Mouse (Mus musculus) midbrain, embryonic 13.5 days (tissue): ENCODE data around the gene Mthfd2l. TPM values are rescaled to one million over a fixed set of nuclear protein-coding genes. Genes with fewer than 3 reads are reported as not detected.
A peak's percentile ranks its signal among the peaks of the same experiment; 100 is the strongest.

ENCODE experiments used
- ATAC-seq: fragments of 200-750 bp; cut with Nextera tagmentation; 2 replicates; pipeline ENCODE4 v1.8.0; 2017; ENCODE audit warnings: mild to moderate bottlenecking, moderate TSS enrichment, moderate library complexity
- H3K27ac ChIP-seq: fragments of 300-500 bp; sonication (generic); 2 replicates; pipeline ENCODE4 v1.5.1; 2015; ENCODE audit warnings: inconsistent platforms, mild to moderate bottlenecking, moderate library complexity
- H3K27me3 ChIP-seq: fragments of 300-500 bp; sonication (generic); 2 replicates; pipeline ENCODE4 v1.6.1; 2015; ENCODE audit warnings: mild to moderate bottlenecking, inconsistent platforms
- H3K36me3 ChIP-seq: fragments of 300-500 bp; sonication (generic); 2 replicates; pipeline ENCODE4 v1.6.1; 2015; ENCODE audit warnings: mild to moderate bottlenecking, inconsistent platforms
- H3K4me1 ChIP-seq: fragments of 300-500 bp; sonication (generic); replicated peaks from 2 replicates; pipeline ENCODE4 v1.6.1; 2015; ENCODE audit warnings: inconsistent platforms
- H3K4me2 ChIP-seq: fragments of 300-500 bp; sonication (generic); replicated peaks from 2 replicates; pipeline ENCODE4 v1.6.1; 2015; ENCODE audit warnings: moderate library complexity, mild to moderate bottlenecking, inconsistent platforms
- H3K4me3 ChIP-seq: fragments of 300-500 bp; sonication (generic); replicated peaks from 2 replicates; pipeline ENCODE4 v1.5.1; 2015; ENCODE audit warnings: mild to moderate bottlenecking, inconsistent platforms
- H3K9ac ChIP-seq: fragments of 300-500 bp; sonication (generic); replicated peaks from 2 replicates; pipeline ENCODE4 v1.6.1; 2015; ENCODE audit warnings: mild to moderate bottlenecking, inconsistent platforms
- H3K9me3 ChIP-seq: fragments of 300-500 bp; sonication (generic); 2 replicates; pipeline ENCODE4 v1.6.1; 2016; ENCODE audit warnings: mild to moderate bottlenecking, inconsistent platforms
- WGBS: fragments of 180-500 bp; shearing (Covaris S2); methylation state at CpG from one replicate; pipeline ENCODE4 v1.1.7; 2015; 5-methylcytosine and 5-hydroxymethylcytosine counted together
- polyA plus RNA-seq: library from polyadenylated mRNA; unstranded; fragments of >200 nt; fragmentation: Nextera tagmentation; extraction: Ambion mirVana; gene quantifications from 2 replicates; pipeline ENCODE4 v1.2.1, GENCODE M21; 2015

Mthfd2l gene
- polyA plus RNA-seq, 1 experiment from 2014 or later: 99.1 TPM

GRCm38 (mm10) chr5:90952731-90953481 lies 22.0 kb downstream of the Mthfd2l start:
- WGBS: 87% methylated on average over 8 of the region's 8 CpGs
- Histone ChIP-seq H3K4me1 (no peaks in the 10 kb centered on the region), H3K27me3 (no peaks in the 10 kb centered on the region), H3K9me3 (no peaks in the 10 kb centered on the region), H3K4me2 (no peak overlapping the region), H3K36me3 (no peaks in the 10 kb centered on the region), H3K27ac (no peak overlapping the region), H3K9ac (no peak overlapping the region), H3K4me3 (no peak overlapping the region)
- peak; percentile 45; the same call in 1 of the 2 replicates for ATAC-seq

- 78% methylated on average over 4 of the region's 4 CpGs for WGBS
- H3K4me1 ChIP-seq: no peaks in the 10 kb centered on the region
- peaks cover 24% of the 10 kb centered on the region for H3K36me3 ChIP-seq
Measured at GRCm38 (mm10) chr5:90964316-90964715, 33.4 kb downstream of the Mthfd2l start.

GRCm38 (mm10) chr5:90964764-90965163 lies 33.8 kb downstream of the Mthfd2l start:
- Histone ChIP-seq H3K4me3 (no peak overlapping the region), H3K27ac (no peak overlapping the region), H3K9me3 (no peaks in the 10 kb centered on the region), H3K36me3 (peaks cover 20% of the 10 kb centered on the region), H3K27me3 (no peaks in the 10 kb centered on the region), H3K9ac (no peak overlapping the region), H3K4me2 (no peak overlapping the region), H3K4me1 (no peaks in the 10 kb centered on the region)
- ATAC-seq: no peak
- 96% methylated on average over 4 of the region's 4 CpGs for WGBS

More at GRCm38 (mm10) chr5:90964316-90964715, 33.4 kb downstream of the Mthfd2l start:
- no peaks in the 10 kb centered on the region for H3K9me3 ChIP-seq
- no peak overlapping the region for H3K9ac ChIP-seq
- H3K4me3 ChIP-seq: no peak overlapping the region
- H3K27me3 ChIP-seq: no peaks in the 10 kb centered on the region
- ATAC-seq: no peak
- no peak overlapping the region for H3K27ac ChIP-seq
- H3K4me2 ChIP-seq: no peak overlapping the region

- 66% methylated on average over 4 of the region's 4 CpGs for WGBS
- no peaks in the 10 kb centered on the region for H3K4me1 ChIP-seq
- H3K27me3 ChIP-seq: no peaks in the 10 kb centered on the region
- H3K4me3 ChIP-seq: no peak overlapping the region
- no peak overlapping the region for H3K27ac ChIP-seq
- H3K9ac ChIP-seq: no peak overlapping the region
- peaks cover 18% of the 10 kb centered on the region for H3K36me3 ChIP-seq
- H3K9me3 ChIP-seq: no peaks in the 10 kb centered on the region
- ATAC-seq: no peak
- H3K4me2 ChIP-seq: no peak overlapping the region
Measured at GRCm38 (mm10) chr5:90965386-90965785, 34.5 kb downstream of the Mthfd2l start.

GRCm38 (mm10) chr5:90977244-90977643 lies 46.3 kb downstream of the Mthfd2l start:
- Histone ChIP-seq H3K36me3 (peaks cover 17% of the 10 kb centered on the region), H3K27ac (no peak overlapping the region), H3K27me3 (no peaks in the 10 kb centered on the region), H3K4me1 (no peaks in the 10 kb centered on the region), H3K9me3 (no peaks in the 10 kb centered on the region), H3K9ac (no peak overlapping the region), H3K4me2 (no peak overlapping the region), H3K4me3 (no peak overlapping the region)
- no peak; the same call in 1 of the 2 replicates for ATAC-seq
- WGBS: 84% methylated on average over 4 of the region's 4 CpGs

GRCm38 (mm10) chr5:90980297-90980696 lies 49.4 kb downstream of the Mthfd2l start:
- no peaks in the 10 kb centered on the region for H3K27me3 ChIP-seq
- ATAC-seq: no peak
- no peak overlapping the region for H3K9ac ChIP-seq
- no peak overlapping the region for H3K4me3 ChIP-seq
- WGBS: 89% methylated on average over 7 of the region's 7 CpGs
- no peak overlapping the region for H3K4me2 ChIP-seq
- H3K36me3 ChIP-seq: peaks cover 16% of the 10 kb centered on the region
- H3K9me3 ChIP-seq: no peaks in the 10 kb centered on the region
- no peak overlapping the region for H3K27ac ChIP-seq
- H3K4me1 ChIP-seq: no peaks in the 10 kb centered on the region

GRCm38 (mm10) chr5:90987605-90988004 lies 56.7 kb downstream of the Mthfd2l start:
- Histone ChIP-seq H3K36me3 (peaks cover 12% of the 10 kb centered on the region), H3K4me2 (no peak overlapping the region), H3K4me3 (no peak overlapping the region), H3K9ac (no peak overlapping the region), H3K9me3 (no peaks in the 10 kb centered on the region), H3K4me1 (no peaks in the 10 kb centered on the region), H3K27ac (no peak overlapping the region), H3K27me3 (no peaks in the 10 kb centered on the region)
- whole genome bisulfite sequencing: 67% methylated on average over 5 of the region's 5 CpGs
- peak; percentile 79; the same call in 1 of the 2 replicates for ATAC-seq

- ATAC-seq: no peak
- WGBS: 70% methylated on average over 3 of the region's 3 CpGs
Measured at GRCm38 (mm10) chr5:90988149-90988548, 57.2 kb downstream of the Mthfd2l start.

GRCm38 (mm10) chr5:90988592-90988991 lies 57.7 kb downstream of the Mthfd2l start:
- no peaks in the 10 kb centered on the region for H3K4me1 ChIP-seq
- no peaks in the 10 kb centered on the region for H3K27me3 ChIP-seq
- H3K4me2 ChIP-seq: no peak overlapping the region
- no peak overlapping the region for H3K4me3 ChIP-seq
- peaks cover 12% of the 10 kb centered on the region for H3K36me3 ChIP-seq
- 93% methylated on average over 4 of the region's 4 CpGs for WGBS
- ATAC-seq: no peak
- H3K9ac ChIP-seq: no peak overlapping the region
- H3K9me3 ChIP-seq: no peaks in the 10 kb centered on the region
- H3K27ac ChIP-seq: no peak overlapping the region

More at GRCm38 (mm10) chr5:90988149-90988548, 57.2 kb downstream of the Mthfd2l start:
- no peak overlapping the region for H3K4me2 ChIP-seq
- H3K9me3 ChIP-seq: no peaks in the 10 kb centered on the region
- H3K27me3 ChIP-seq: no peaks in the 10 kb centered on the region
- no peak overlapping the region for H3K27ac ChIP-seq
- peaks cover 12% of the 10 kb centered on the region for H3K36me3 ChIP-seq
- H3K9ac ChIP-seq: no peak overlapping the region
- H3K4me1 ChIP-seq: no peaks in the 10 kb centered on the region
- H3K4me3 ChIP-seq: no peak overlapping the region

- no peak overlapping the region for H3K9ac ChIP-seq
- 96% methylated on average over 8 of the region's 8 CpGs for WGBS
- no peak overlapping the region for H3K4me3 ChIP-seq
- no peaks in the 10 kb centered on the region for H3K27me3 ChIP-seq
- H3K9me3 ChIP-seq: no peaks in the 10 kb centered on the region
- no peak for ATAC-seq
- peaks cover 20% of the 10 kb centered on the region for H3K36me3 ChIP-seq
- no peak overlapping the region for H3K4me2 ChIP-seq
- H3K27ac ChIP-seq: no peak overlapping the region
- H3K4me1 ChIP-seq: no peaks in the 10 kb centered on the region
Measured at GRCm38 (mm10) chr5:90999942-91000341, 69.0 kb downstream of the Mthfd2l start.

- Histone ChIP-seq H3K4me1 (no peaks in the 10 kb centered on the region), H3K9me3 (no peaks in the 10 kb centered on the region), H3K9ac (no peak overlapping the region), H3K4me2 (no peak overlapping the region), H3K27me3 (no peaks in the 10 kb centered on the region), H3K4me3 (no peak overlapping the region), H3K27ac (no peak overlapping the region), H3K36me3 (no peaks in the 10 kb centered on the region)
- ATAC-seq: no peak
- WGBS: 88% methylated on average over 10 of the region's 10 CpGs
Measured at GRCm38 (mm10) chr5:91015216-91015615, 84.3 kb downstream of the Mthfd2l start.

GRCm38 (mm10) chr5:91023114-91023513 lies 92.2 kb downstream of the Mthfd2l start:
- H3K4me1 ChIP-seq: no peaks in the 10 kb centered on the region
- no peaks in the 10 kb centered on the region for H3K27me3 ChIP-seq
- H3K27ac ChIP-seq: no peak overlapping the region
- no peaks in the 10 kb centered on the region for H3K36me3 ChIP-seq
- ATAC-seq: no peak
- H3K4me2 ChIP-seq: no peak overlapping the region
- no peak overlapping the region for H3K4me3 ChIP-seq
- no peaks in the 10 kb centered on the region for H3K9me3 ChIP-seq
- WGBS: 94% methylated on average over 8 of the region's 8 CpGs
- H3K9ac ChIP-seq: no peak overlapping the region

GRCm38 (mm10) chr5:91027164-91027563 lies 96.2 kb downstream of the Mthfd2l start, which contains the start of gene Epgn:
Epgn (plus strand) TSS chr5:91027464.
- H3K4me3 ChIP-seq: no peak within 1 kb of the TSS
- H3K27me3 ChIP-seq: no peaks in the 10 kb centered on the region
- ATAC-seq: no peak
- WGBS: 87% methylated on average over 6 of the region's 6 CpGs
- no peak within 1 kb of the TSS for H3K4me2 ChIP-seq
- no peak within 1 kb of the TSS for H3K9ac ChIP-seq
- H3K36me3 ChIP-seq: no peaks in the 10 kb centered on the region
- H3K4me1 ChIP-seq: no peaks in the 10 kb centered on the region
- H3K27ac ChIP-seq: no peak within 1 kb of the TSS
- no peaks in the 10 kb centered on the region for H3K9me3 ChIP-seq
